Mouse (Mus musculus): ENCODE results near the gene Gm10024.

- TF ChIP-seq CTCF (IDR thresholded peaks at IDR 0.05; ENCODE audit: low read depth) = no peak
- no peak for TF ChIP-seq EP300 (optimal IDR thresholded peaks at IDR 0.05)
These were observed 2.5 kb downstream of the Gm10024 start for GRCm38 (mm10) chr10:77713734-77714133.

All from stomach, postnatal 0 days (tissue).